Mouse (Mus musculus): ENCODE measurements around the gene Scamp1. TPM values are rescaled to one million over a fixed set of nuclear protein-coding genes. Genes with fewer than 3 reads are reported as not detected.

Gene Scamp1
- polyA plus RNA-seq, 2 experiments = 4.2 to 5.0 TPM

DNA sequence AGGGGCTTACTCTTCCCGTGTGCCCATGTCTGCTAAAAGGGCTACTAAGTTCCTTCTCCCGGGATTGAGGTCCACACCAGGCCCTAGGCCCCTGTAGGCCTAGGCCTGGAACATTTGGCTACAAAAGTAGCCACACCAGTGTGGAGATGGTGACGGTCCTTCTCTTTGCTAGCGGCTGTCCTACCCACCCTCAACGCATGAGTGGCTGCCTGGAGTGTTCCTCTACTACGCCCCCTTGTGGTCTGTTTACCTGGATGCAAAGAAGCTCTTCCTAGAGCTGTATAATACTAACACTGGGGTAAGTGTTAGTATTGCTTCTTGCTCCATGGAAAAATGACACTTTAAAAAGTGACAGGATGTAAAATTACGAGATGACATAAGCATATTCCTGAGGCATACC, 108.5 kb downstream of the Scamp1 start:
- Histone ChIP-seq H3K9ac (replicated peaks) (no peak overlapping the region), H3K27me3 (ENCODE audit: control insufficient read depth, insufficient read depth, low read length) (no peaks in the 10 kb centered on the region), H3K9me3 (ENCODE audit: control insufficient read depth, low read length) (no peaks in the 10 kb centered on the region), H3K4me2 (ENCODE audit: low read depth) (no peak overlapping the region), H3K4me1 (replicated peaks; ENCODE audit: control insufficient read depth in 2 of 2, insufficient read depth in 2 of 2, low read length in 1 of 2) (peaks cover 0 to 21% of the 10 kb centered on the region in 2 experiments), H3K36me3 (replicated peaks; ENCODE audit: control insufficient read depth, insufficient read depth, low read depth) (no peaks in the 10 kb centered on the region), H3K27ac (no peak overlapping the region), H3K4me3 (ENCODE audit: insufficient read depth in 1 of 2, low read depth in 2 of 2, low read length in 2 of 2) (0 out of 4 replicates have a peak overlapping the region, but pooled peaks of 1 of the 2 experiments have one; percentile 12)
- 34% methylated on average over 7 of the region's 7 CpGs for WGBS (ENCODE audit: insufficient replicate concordance)
- peak in 2 of 3 experiments; percentile 38 to 41 for DNase-seq (ENCODE audit: low read depth in 3 of 3, low spot score in 3 of 3)
- ATAC-seq (ENCODE audit: insufficient read depth) = no peak
- TF ChIP-seq EP300 (IDR thresholded peaks at IDR 0.05; ENCODE audit: low read depth) (no peak), CTCF (IDR thresholded peaks at IDR 0.05; ENCODE audit: low read depth) (peak; percentile 74)

DNA sequence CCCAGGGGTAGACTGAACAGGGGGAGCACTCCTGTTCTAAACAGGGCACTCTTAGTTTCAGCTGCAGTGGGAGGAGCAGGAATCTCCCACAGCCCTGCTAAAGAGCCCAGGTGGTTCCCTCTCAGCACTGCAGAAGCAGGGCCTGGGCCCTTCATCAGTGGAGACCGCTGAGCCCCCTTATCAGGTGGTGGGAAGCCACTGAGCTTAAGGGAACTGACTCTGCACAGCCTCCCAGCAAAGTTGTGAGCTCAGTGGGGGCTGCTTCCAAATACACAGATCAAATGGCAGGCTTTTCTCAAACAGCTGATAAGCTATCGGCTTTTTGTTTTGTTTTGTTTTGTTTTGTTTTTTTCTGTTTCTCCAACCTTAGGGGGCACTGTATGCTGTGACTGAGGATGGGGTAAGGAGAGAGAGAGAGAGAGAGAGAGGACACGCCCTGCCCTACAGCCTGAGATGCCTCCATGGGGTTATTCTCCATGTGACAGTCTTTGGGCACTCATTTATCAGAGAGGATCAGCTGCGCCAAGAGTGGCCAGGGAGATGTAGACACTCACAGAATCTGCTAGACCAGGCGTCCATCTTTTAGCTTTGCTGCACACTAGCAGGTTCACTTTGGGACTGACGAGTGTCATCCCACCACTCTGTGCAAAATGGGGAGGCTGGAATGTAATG, 110.1 kb downstream of the Scamp1 start:
- H3K9ac ChIP-seq (replicated peaks) = 0 out of 2 replicates have a peak overlapping the region, but pooled peaks have one; percentile 10
- WGBS (ENCODE audit: insufficient replicate concordance) = 14% methylated on average over 6 of the region's 6 CpGs
- ATAC-seq (ENCODE audit: insufficient read depth) (peak; percentile 52), DNase-seq (ENCODE audit: low read depth in 3 of 3, low spot score in 3 of 3) (peak in 1 of 3 experiments; percentile 18)
- no peak for TF ChIP-seq EP300 (IDR thresholded peaks at IDR 0.05; ENCODE audit: low read depth)
- no peak for TF ChIP-seq CTCF (IDR thresholded peaks at IDR 0.05; ENCODE audit: low read depth)
- H3K4me3 ChIP-seq (ENCODE audit: insufficient read depth in 1 of 2, low read depth in 2 of 2, low read length in 2 of 2) = peak overlapping the region; percentile 50 to 61
- H3K36me3 ChIP-seq (replicated peaks; ENCODE audit: control insufficient read depth, insufficient read depth, low read depth) = no peaks in the 10 kb centered on the region
- no peaks in the 10 kb centered on the region for H3K27me3 ChIP-seq (ENCODE audit: control insufficient read depth, insufficient read depth, low read length)
- H3K4me1 ChIP-seq (replicated peaks; ENCODE audit: control insufficient read depth in 2 of 2, insufficient read depth in 2 of 2, low read length in 1 of 2) = peaks cover 0 to 25% of the 10 kb centered on the region in 2 experiments
- peak overlapping the region; percentile 19 for H3K27ac ChIP-seq
- H3K4me2 ChIP-seq (ENCODE audit: low read depth) = peak overlapping the region; percentile 93
- H3K9me3 ChIP-seq (ENCODE audit: control insufficient read depth, low read length) = no peaks in the 10 kb centered on the region

DNA sequence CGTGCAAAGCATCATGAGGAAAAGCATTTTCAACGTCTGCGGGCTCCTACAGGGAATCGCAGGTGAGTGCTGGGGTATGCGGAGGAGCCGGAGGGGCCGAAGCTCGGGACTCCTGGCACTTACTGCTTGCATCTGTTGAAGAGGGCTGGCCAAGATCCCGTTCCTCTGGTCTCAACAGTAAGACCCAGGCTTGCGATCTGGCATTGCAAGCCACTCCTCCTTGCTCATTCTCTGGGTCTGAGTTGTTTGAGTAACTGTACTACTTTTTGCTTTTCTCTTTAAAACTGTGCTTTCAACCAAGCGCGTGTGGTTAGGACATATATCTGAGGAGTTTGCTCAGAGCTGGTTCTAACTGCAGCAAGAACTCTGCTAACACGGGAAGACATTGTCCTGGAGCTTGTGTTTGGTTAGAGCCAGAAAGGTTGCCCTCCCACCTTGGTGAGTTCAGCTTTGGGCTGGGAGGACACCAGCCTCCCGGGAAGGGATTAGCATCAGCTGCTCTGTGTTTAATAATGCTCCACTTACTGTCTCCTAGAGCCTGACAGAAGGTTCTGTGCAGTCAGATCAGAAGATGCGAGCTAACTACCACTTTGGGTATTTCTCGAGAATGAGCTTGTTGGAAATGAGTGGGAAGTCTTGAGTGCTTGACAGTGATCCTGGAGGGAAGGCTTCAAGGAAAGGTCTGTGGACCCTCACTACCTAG, 110.9 kb downstream of the Scamp1 start:
- H3K9me3 ChIP-seq (ENCODE audit: control insufficient read depth, low read length) = no peaks in the 10 kb centered on the region
- peak overlapping the region; percentile 62 for H3K9ac ChIP-seq (replicated peaks)
- H3K27me3 ChIP-seq (ENCODE audit: control insufficient read depth, insufficient read depth, low read length) = no peaks in the 10 kb centered on the region
- H3K4me2 ChIP-seq (ENCODE audit: low read depth) = peak overlapping the region; percentile 93
- H3K4me1 ChIP-seq (replicated peaks; ENCODE audit: control insufficient read depth in 2 of 2, insufficient read depth in 2 of 2, low read length in 1 of 2) = peaks cover 0 to 25% of the 10 kb centered on the region in 2 experiments
- no peak for TF ChIP-seq EP300 (IDR thresholded peaks at IDR 0.05; ENCODE audit: low read depth)
- no peak for TF ChIP-seq CTCF (IDR thresholded peaks at IDR 0.05; ENCODE audit: low read depth)
- no peaks in the 10 kb centered on the region for H3K36me3 ChIP-seq (replicated peaks; ENCODE audit: control insufficient read depth, insufficient read depth, low read depth)
- peak overlapping the region; percentile 50 to 61 for H3K4me3 ChIP-seq (ENCODE audit: insufficient read depth in 1 of 2, low read depth in 2 of 2, low read length in 2 of 2)
- no peak for DNase-seq (ENCODE audit: low read depth in 3 of 3, low spot score in 3 of 3)
- no peak overlapping the region; the same call in 1 of the 2 replicates for H3K27ac ChIP-seq
- no peak for ATAC-seq (ENCODE audit: insufficient read depth)
- 15% methylated on average over 16 of the region's 16 CpGs for WGBS (ENCODE audit: insufficient replicate concordance)

DNA sequence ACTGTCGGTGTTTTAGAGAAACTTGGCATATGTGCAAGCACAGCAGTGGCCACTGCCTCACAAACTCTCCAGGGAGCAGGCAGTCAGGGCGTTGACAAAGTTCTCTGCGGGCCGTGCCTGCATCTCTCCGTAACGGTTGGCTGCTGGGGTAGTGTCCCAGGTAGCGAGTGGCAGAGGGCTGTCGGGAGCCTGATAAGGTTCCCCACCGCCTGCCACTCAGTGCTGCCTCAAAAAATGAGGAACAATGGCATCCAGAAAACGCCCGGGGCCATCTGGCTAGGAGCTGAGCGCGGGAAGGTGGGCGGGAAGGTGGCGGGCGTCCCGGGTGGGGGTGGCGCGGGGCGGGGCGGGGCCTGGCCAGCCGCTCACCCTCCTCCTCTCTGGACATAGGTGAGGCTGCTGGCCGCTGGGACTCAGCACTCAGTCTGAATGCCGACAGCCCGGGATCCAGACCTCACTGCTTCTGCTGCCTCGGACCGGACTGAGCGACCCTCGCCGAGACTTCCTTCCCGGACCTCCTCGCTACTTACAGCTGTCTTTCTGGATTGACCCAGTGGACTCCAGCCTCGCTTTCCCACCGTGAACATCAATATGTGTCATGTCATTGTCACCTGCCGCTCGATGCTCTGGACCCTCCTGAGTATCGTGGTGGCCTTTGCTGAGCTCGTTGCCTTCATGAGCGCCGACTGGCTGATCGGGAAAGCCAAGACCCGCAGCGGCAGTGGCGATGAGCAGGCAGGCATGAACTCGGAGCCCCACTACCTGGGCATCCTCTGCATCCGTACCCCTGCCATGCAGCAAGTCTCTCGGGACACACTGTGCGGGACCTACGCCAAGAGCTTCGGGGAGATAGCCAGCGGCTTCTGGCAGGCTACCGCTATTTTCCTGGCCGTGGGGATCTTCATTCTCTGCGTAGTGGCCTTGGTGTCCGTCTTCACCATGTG, 111.8 kb downstream of the Scamp1 start:
- TF ChIP-seq CTCF (IDR thresholded peaks at IDR 0.05; ENCODE audit: low read depth) (no peak), EP300 (IDR thresholded peaks at IDR 0.05; ENCODE audit: low read depth) (peak; percentile 52)
- peak overlapping the region; percentile 93 for H3K4me2 ChIP-seq (ENCODE audit: low read depth)
- H3K27me3 ChIP-seq (ENCODE audit: control insufficient read depth, insufficient read depth, low read length) = no peaks in the 10 kb centered on the region
- peak overlapping the region; percentile 50 to 61 for H3K4me3 ChIP-seq (ENCODE audit: insufficient read depth in 1 of 2, low read depth in 2 of 2, low read length in 2 of 2)
- 1% methylated on average over 50 of the region's 55 CpGs for WGBS (ENCODE audit: insufficient replicate concordance)
- ATAC-seq (ENCODE audit: insufficient read depth) = peak; percentile 76
- peak; percentile 26 to 42 (median 33) for DNase-seq (ENCODE audit: low read depth in 3 of 3, low spot score in 3 of 3)
- no peak overlapping the region for H3K27ac ChIP-seq
- H3K9me3 ChIP-seq (ENCODE audit: control insufficient read depth, low read length) = no peaks in the 10 kb centered on the region
- H3K4me1 ChIP-seq (replicated peaks; ENCODE audit: control insufficient read depth in 2 of 2, insufficient read depth in 2 of 2, low read length in 1 of 2) = peaks cover 0 to 25% of the 10 kb centered on the region in 2 experiments
- peak overlapping the region; percentile 62 for H3K9ac ChIP-seq (replicated peaks)
- no peaks in the 10 kb centered on the region for H3K36me3 ChIP-seq (replicated peaks; ENCODE audit: control insufficient read depth, insufficient read depth, low read depth)
